Mouse (Mus musculus) brain, embryonic 14.5 days (tissue): ENCODE data around the gene Osbpl5.

Source experiments
- CTCF ChIP-seq: fragments of 200-500 bp; IDR thresholded peaks from 2 replicates; pipeline ENCODE4 v1.5.1; 2012; ENCODE audit warnings: inconsistent platforms, mild to moderate bottlenecking, moderate library complexity, borderline replicate concordance; ENCODE audit not compliant: insufficient read depth, insufficient read length; ENCODE audit errors: extremely low read depth
- POLR2A ChIP-seq: fragments of 200-500 bp; IDR thresholded peaks from 2 replicates; pipeline ENCODE4 v1.6.1; 2012; ENCODE audit warnings: mild to moderate bottlenecking, inconsistent platforms, borderline replicate concordance; ENCODE audit not compliant: poor library complexity, insufficient read depth, insufficient read length, severe bottlenecking; ENCODE audit errors: extremely low read depth

DNA sequence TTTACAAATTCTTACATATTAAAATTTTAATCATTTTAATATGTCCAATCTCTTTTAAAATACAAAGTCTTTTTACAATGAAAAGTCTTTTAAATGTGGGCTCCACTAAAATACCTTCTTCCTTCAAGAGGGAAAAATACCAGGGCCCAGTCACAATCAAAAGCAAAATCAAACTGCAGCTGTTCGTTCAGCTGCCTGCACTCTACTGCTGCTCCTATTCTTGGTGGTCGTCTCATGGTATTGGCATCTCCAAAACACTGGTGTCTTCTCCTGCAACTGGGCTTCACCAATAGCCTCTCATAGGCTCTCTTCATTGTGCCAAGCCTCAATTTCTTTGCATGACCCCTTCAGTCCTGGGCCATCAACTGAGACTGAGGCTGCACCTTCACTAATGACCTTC, 93.3 kb downstream of the Osbpl5 start:
- TF ChIP-seq CTCF (no peak), POLR2A (no peak)
